Mouse (Mus musculus): ENCODE measurements around the gene Cdhr4.

DNA sequence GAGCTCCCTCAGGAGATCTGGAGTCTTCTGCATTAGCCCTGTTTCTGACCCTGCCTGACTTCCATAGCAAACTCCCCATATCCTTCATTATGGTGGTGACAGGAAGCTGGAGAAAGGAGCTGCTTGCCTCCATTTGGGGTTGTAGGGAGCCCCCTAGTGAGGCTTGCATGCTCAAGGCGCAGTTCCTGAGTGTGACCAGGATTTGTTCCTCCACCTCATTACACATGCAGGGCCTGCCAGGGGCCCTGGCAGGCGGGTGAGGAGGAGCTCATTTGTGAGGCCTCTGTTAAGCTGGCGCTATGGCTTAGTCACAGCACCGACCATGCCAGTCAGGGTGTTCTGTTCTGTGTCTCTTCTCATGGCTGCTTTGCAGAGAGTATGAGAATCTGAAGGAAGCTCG is 30.4 kb upstream of the Cdhr4 start:
- TF ChIP-seq CTCF (IDR thresholded peaks at IDR 0.05; ENCODE audit: low read depth) = peak; percentile 55
- no peak for TF ChIP-seq EP300 (IDR thresholded peaks at IDR 0.05; ENCODE audit: low read depth)

All from liver, embryonic 14.5 days (tissue).